Mouse (Mus musculus) C2C12 (cell line): ENCODE data around the gene Prph. TPM values are rescaled to one million over a fixed set of nuclear protein-coding genes. Genes with fewer than 3 reads are reported as not detected.
A peak's percentile ranks its signal among the peaks of the same experiment; 100 is the strongest.

Experiments used
- H3K27me3 ChIP-seq: one replicate; pipeline ENCODE4 v1.6.1; 2011; ENCODE audit not compliant: control insufficient read depth, insufficient read depth, insufficient read length
- H3K36me3 ChIP-seq: one replicate; pipeline ENCODE4 v1.6.1; 2011; ENCODE audit not compliant: control insufficient read depth, insufficient read depth
- H3K4me3 ChIP-seq: one replicate; pipeline ENCODE4 v1.5.1; 2011; ENCODE audit warnings: mild to moderate bottlenecking, control low read depth; ENCODE audit not compliant: poor library complexity, insufficient read depth, severe bottlenecking
- H3K79me2 ChIP-seq: one replicate; pipeline ENCODE4 v1.6.1; 2011; ENCODE audit not compliant: control insufficient read depth, insufficient read depth
- H3K79me3 ChIP-seq: one replicate; pipeline ENCODE4 v1.6.1; 2011; ENCODE audit warnings: low read depth, control low read depth
- H3ac ChIP-seq: one replicate; pipeline ENCODE3; 2011; ENCODE audit warnings: low read depth; ENCODE audit not compliant: control insufficient read depth, insufficient read length
- CEBPB ChIP-seq: IDR thresholded peaks from one replicate; pipeline ENCODE4 v1.6.1; 2011; ENCODE audit warnings: low read depth, mild to moderate bottlenecking, control low read depth, moderate library complexity
- CTCF ChIP-seq: IDR thresholded peaks from one replicate; pipeline ENCODE4 v1.5.1; 2011; ENCODE audit not compliant: control insufficient read depth, insufficient read depth, insufficient read length
- FOSL1 ChIP-seq: IDR thresholded peaks from one replicate; pipeline ENCODE4 v1.8.0; 2011; ENCODE audit warnings: mild to moderate bottlenecking, low read length; ENCODE audit not compliant: poor library complexity, insufficient read depth, severe bottlenecking
- MAX ChIP-seq: IDR thresholded peaks from one replicate; pipeline ENCODE4 v1.6.1; 2011; ENCODE audit warnings: mild to moderate bottlenecking, control low read depth
- MYOD1 ChIP-seq: IDR thresholded peaks from one replicate; pipeline ENCODE4 v1.6.1; 2011; ENCODE audit warnings: low read depth; ENCODE audit not compliant: control insufficient read depth, insufficient read length
- MYOG ChIP-seq: IDR thresholded peaks from one replicate; pipeline ENCODE4 v1.6.1; 2011; ENCODE audit not compliant: control insufficient read depth, insufficient read length; ENCODE audit errors: extremely low read depth
- USF1 ChIP-seq: IDR thresholded peaks from one replicate; pipeline ENCODE4 v1.6.1; 2011; ENCODE audit warnings: low read depth, mild to moderate bottlenecking, control low read depth, moderate library complexity
- long read RNA-seq, 2 experiments: library from polyadenylated mRNA; unstranded; transcript quantifications; one replicate each; pipeline ENCODE4 v2.0.0; 2019 to 2020
- polyA plus RNA-seq: library from polyadenylated mRNA; unstranded; fragments of >200 nt; fragmentation: generic; extraction: Trizol; gene quantifications from one replicate; pipeline ENCODE4 v1.2.1, GENCODE M21; 2012; ENCODE audit warnings: missing spikeins

Gene Prph
- 1.3 TPM for polyA plus RNA-seq
- long read RNA-seq, experiment 1, partial matches to known transcripts = 0 of 2 reads
- long read RNA-seq, experiment 1, other reads (novel, unspliced or antisense) = 2 of 2 reads
- long read RNA-seq, experiment 2, transcript Prph-201 (9 exons, 1,757 nt) = major isoform, 5 of 13 reads
- long read RNA-seq, experiment 2, partial matches to known transcripts = 5 of 13 reads
- long read RNA-seq, experiment 2, other reads (novel, unspliced or antisense) = 3 of 13 reads

- TF ChIP-seq USF1 (no peak), MYOD1 (no peak), MAX (no peak), MYOG (no peak), CEBPB (no peak), CTCF (no peak), FOSL1 (no peak)
- Histone ChIP-seq H3ac (peak within 1 kb of the TSS; percentile 45), H3K27me3 (peaks cover 28% of the 10 kb centered on the region)
Observed at GRCm38 (mm10) chr15:99055040-99055439, at the start of gene Prph. TSS of gene Prph (plus strand) at chr15:99055174.

GRCm38 (mm10) chr15:99008801-99009241 is 46.2 kb upstream of the Prph start:
- Histone ChIP-seq H3ac (no peak overlapping the region), H3K27me3 (no peaks in the 10 kb centered on the region), H3K36me3 (no peaks in the 10 kb centered on the region), H3K4me3 (no peak overlapping the region), H3K79me2 (no peaks in the 10 kb centered on the region), H3K79me3 (no peaks in the 10 kb centered on the region)
- no peak for TF ChIP-seq MAX
- no peak for TF ChIP-seq CTCF
- no peak for TF ChIP-seq CEBPB
- no peak for TF ChIP-seq USF1
- no peak for TF ChIP-seq MYOG
- no peak for TF ChIP-seq FOSL1
- no peak for TF ChIP-seq MYOD1

More at GRCm38 (mm10) chr15:99055040-99055439, at the start of gene Prph:
- Histone ChIP-seq H3K79me3 (no peaks in the 10 kb centered on the region), H3K4me3 (peak within 1 kb of the TSS; percentile 8), H3K79me2 (no peaks in the 10 kb centered on the region), H3K36me3 (no peaks in the 10 kb centered on the region)

GRCm38 (mm10) chr15:99010896-99011295 is 44.1 kb upstream of the Prph start:
- no peak overlapping the region for H3K4me3 ChIP-seq
- TF ChIP-seq MYOD1 (no peak), CTCF (no peak), CEBPB (no peak), MYOG (no peak), FOSL1 (no peak), USF1 (no peak)
- H3K79me2 ChIP-seq = no peaks in the 10 kb centered on the region
- no peaks in the 10 kb centered on the region for H3K27me3 ChIP-seq
- no peak overlapping the region for H3ac ChIP-seq
- H3K79me3 ChIP-seq = no peaks in the 10 kb centered on the region
- H3K36me3 ChIP-seq = no peaks in the 10 kb centered on the region

GRCm38 (mm10) chr15:99011946-99012345 is 43.0 kb upstream of the Prph start:
- Histone ChIP-seq H3K4me3 (no peak overlapping the region), H3K36me3 (no peaks in the 10 kb centered on the region), H3K79me3 (no peaks in the 10 kb centered on the region), H3ac (no peak overlapping the region), H3K27me3 (no peaks in the 10 kb centered on the region), H3K79me2 (no peaks in the 10 kb centered on the region)
- TF ChIP-seq FOSL1 (no peak), CTCF (no peak), MAX (no peak), CEBPB (no peak), MYOD1 (no peak), USF1 (no peak), MYOG (no peak)

GRCm38 (mm10) chr15:99014496-99015030 is 40.4 kb upstream of the Prph start:
- H3ac ChIP-seq = no peak overlapping the region
- no peaks in the 10 kb centered on the region for H3K36me3 ChIP-seq
- no peaks in the 10 kb centered on the region for H3K79me3 ChIP-seq
- no peak for TF ChIP-seq MYOD1
- TF ChIP-seq MAX = no peak
- no peak for TF ChIP-seq MYOG
- TF ChIP-seq CEBPB = no peak
- no peak for TF ChIP-seq FOSL1
- no peak for TF ChIP-seq CTCF
- TF ChIP-seq USF1 = no peak
- no peak overlapping the region for H3K4me3 ChIP-seq
- H3K79me2 ChIP-seq = no peaks in the 10 kb centered on the region
- no peaks in the 10 kb centered on the region for H3K27me3 ChIP-seq
